Mouse (Mus musculus): ENCODE measurements at regions not wholly inside any gene's neighbourhood (a gene's known extent, or its start where the extent isn't known, plus 50 kb on each side); places are given as distances from the start of the nearest gene placed in this dataset.

- no peak for DNase-seq (ENCODE audit: low read depth, low spot score)
Measured at GRCm38 (mm10) chr2:166408806-166409205, 253.3 kb upstream of the Sulf2 start.

GRCm38 (mm10) chr2:166408009-166408408, 252.5 kb upstream of the Sulf2 start:
- no peak for DNase-seq (ENCODE audit: low read depth, low spot score)

GRCm38 (mm10) chr2:166406826-166407225, 251.4 kb upstream of the Sulf2 start:
- DNase-seq (ENCODE audit: low read depth, low spot score), result no peak

- no peak for DNase-seq (ENCODE audit: low read depth, low spot score)
Measured at GRCm38 (mm10) chr2:166403319-166403718, 247.9 kb upstream of the Sulf2 start.

- no peak for DNase-seq (ENCODE audit: low read depth, low spot score)
Measured at GRCm38 (mm10) chr2:166401860-166402259, 246.4 kb upstream of the Sulf2 start.

- DNase-seq (ENCODE audit: low read depth, low spot score), result no peak
Measured at GRCm38 (mm10) chr2:166400304-166400703, 244.8 kb upstream of the Sulf2 start.

- DNase-seq (ENCODE audit: low read depth, low spot score), result peak; percentile 24
Measured at GRCm38 (mm10) chr2:166399140-166399830, 243.8 kb upstream of the Sulf2 start.

GRCm38 (mm10) chr2:166398774-166399139, 243.3 kb upstream of the Sulf2 start:
- no peak for DNase-seq (ENCODE audit: low read depth, low spot score)

- DNase-seq (ENCODE audit: low read depth, low spot score), result no peak
Measured at GRCm38 (mm10) chr2:166398156-166398555, 242.7 kb upstream of the Sulf2 start.

- DNase-seq (ENCODE audit: low read depth, low spot score), result no peak
Measured at GRCm38 (mm10) chr2:166394666-166395065, 239.2 kb upstream of the Sulf2 start.

GRCm38 (mm10) chr2:166391176-166391575, 235.7 kb upstream of the Sulf2 start:
- DNase-seq (ENCODE audit: low read depth, low spot score), result no peak

- DNase-seq (ENCODE audit: low read depth, low spot score), result no peak
Measured at GRCm38 (mm10) chr2:166388050-166388449, 232.6 kb upstream of the Sulf2 start.

GRCm38 (mm10) chr2:166386817-166387216, 231.4 kb upstream of the Sulf2 start:
- DNase-seq (ENCODE audit: low read depth, low spot score), result no peak

- DNase-seq (ENCODE audit: low read depth, low spot score), result no peak
Measured at GRCm38 (mm10) chr2:166384583-166384982, 229.1 kb upstream of the Sulf2 start.

- no peak for DNase-seq (ENCODE audit: low read depth, low spot score)
Measured at GRCm38 (mm10) chr2:166383356-166383755, 227.9 kb upstream of the Sulf2 start.

- DNase-seq (ENCODE audit: low read depth, low spot score), result no peak
Measured at GRCm38 (mm10) chr2:166382180-166382579, 226.7 kb upstream of the Sulf2 start.

- DNase-seq (ENCODE audit: low read depth, low spot score), result no peak
Measured at GRCm38 (mm10) chr2:166380854-166381253, 225.4 kb upstream of the Sulf2 start.

GRCm38 (mm10) chr2:166378325-166378724, 222.9 kb upstream of the Sulf2 start:
- DNase-seq (ENCODE audit: low read depth, low spot score), result no peak

GRCm38 (mm10) chr2:166377329-166377728, 221.9 kb upstream of the Sulf2 start:
- DNase-seq (ENCODE audit: low read depth, low spot score), result no peak

GRCm38 (mm10) chr2:166375639-166376038, 220.2 kb upstream of the Sulf2 start:
- DNase-seq (ENCODE audit: low read depth, low spot score), result no peak

- DNase-seq (ENCODE audit: low read depth, low spot score), result no peak
Measured at GRCm38 (mm10) chr2:166370776-166371175, 215.3 kb upstream of the Sulf2 start.

GRCm38 (mm10) chr2:166361645-166362044, 206.2 kb upstream of the Sulf2 start:
- no peak for DNase-seq (ENCODE audit: low read depth, low spot score)

GRCm38 (mm10) chr2:166360786-166361185, 205.3 kb upstream of the Sulf2 start:
- DNase-seq (ENCODE audit: low read depth, low spot score), result no peak

GRCm38 (mm10) chr2:166359995-166360394, 204.5 kb upstream of the Sulf2 start:
- no peak for DNase-seq (ENCODE audit: low read depth, low spot score)
